15 mouse cellular contexts compared by ENCODE assay signal in genomic region chr1:106527537-106527936, GRCm38 (mm10).
DNase-seq lines count a peak whose midpoint lies in the region; ATAC-seq lines count a peak whose summit lies in the region.
"Had no signal": no experiment of that assay in that cellular context is flagged by ENCODE, and none has a peak within 500 bp of the region (broad histone marks: within the 10 kb centered on the region; RNA-seq: fewer than 3 reads in every experiment).

No protein-coding gene starts in this region.

- H3K4me1 ChIP-seq in hindbrain, embryonic 15.5 days (replicated peaks): no peaks in the 10 kb centered on the region
- H3K4me1 ChIP-seq in hindbrain, embryonic 11.5 days (replicated peaks; ENCODE audit: control insufficient read depth, insufficient read depth, low read length): no peaks in the 10 kb centered on the region
- H3K4me1 ChIP-seq in intestine, embryonic 16.5 days (ENCODE audit: control insufficient read depth, insufficient read depth, low read length): peaks cover 6% of the 10 kb centered on the region; the same call in 1 of the 2 replicates
- no peaks in the 10 kb centered on the region for H3K4me1 ChIP-seq in intestine, embryonic 15.5 days (replicated peaks)
- H3K4me1 ChIP-seq in embryonic facial prominence, embryonic 10.5 days: no peaks in the 10 kb centered on the region
- H3K4me1 ChIP-seq: forebrain, embryonic 12.5 days had no signal

- H3K27ac ChIP-seq in hindbrain, embryonic 15.5 days (replicated peaks): 0 out of 2 replicates have a peak overlapping the region, but pooled peaks have one; percentile 31
- no peak overlapping the region for H3K27ac ChIP-seq in hindbrain, embryonic 11.5 days (ENCODE audit: low read depth, low read length)
- no peak overlapping the region for H3K27ac ChIP-seq in intestine, embryonic 16.5 days (ENCODE audit: low read length)
- no peak overlapping the region for H3K27ac ChIP-seq in intestine, embryonic 15.5 days
- H3K27ac ChIP-seq in embryonic facial prominence, embryonic 10.5 days (replicated peaks): no peak overlapping the region
- H3K27ac ChIP-seq: embryonic facial prominence, embryonic 12.5 days; forebrain, embryonic 10.5 days; forebrain, embryonic 12.5 days had no signal

- H3K4me2 ChIP-seq in hindbrain, embryonic 15.5 days: no peak overlapping the region
- H3K4me2 ChIP-seq in hindbrain, embryonic 11.5 days (replicated peaks; ENCODE audit: low read depth, low read length): no peak overlapping the region
- H3K4me2 ChIP-seq in intestine, embryonic 16.5 days (ENCODE audit: low read depth, low read length): no peak overlapping the region
- H3K4me2 ChIP-seq in intestine, embryonic 15.5 days (replicated peaks): no peak overlapping the region
- H3K4me2 ChIP-seq: embryonic facial prominence, embryonic 12.5 days; forebrain, embryonic 12.5 days had no signal

- no peaks in the 10 kb centered on the region for H3K27me3 ChIP-seq in hindbrain, embryonic 15.5 days
- H3K27me3 ChIP-seq in hindbrain, embryonic 11.5 days (ENCODE audit: control insufficient read depth, insufficient read depth, low read length): no peaks in the 10 kb centered on the region
- H3K27me3 ChIP-seq in intestine, embryonic 16.5 days (replicated peaks; ENCODE audit: control insufficient read depth, insufficient read depth, low read length): no peaks in the 10 kb centered on the region
- H3K27me3 ChIP-seq in intestine, embryonic 15.5 days (replicated peaks): no peaks in the 10 kb centered on the region
- no peaks in the 10 kb centered on the region for H3K27me3 ChIP-seq in embryonic facial prominence, embryonic 10.5 days (replicated peaks; ENCODE audit: low read depth, poor library complexity, severe bottlenecking)
- H3K27me3 ChIP-seq: embryonic facial prominence, embryonic 12.5 days; forebrain, embryonic 12.5 days had no signal

- H3K9ac ChIP-seq in hindbrain, embryonic 15.5 days: no peak overlapping the region
- H3K9ac ChIP-seq in hindbrain, embryonic 11.5 days (ENCODE audit: low read depth, low read length): no peak overlapping the region
- H3K9ac ChIP-seq in intestine, embryonic 16.5 days (ENCODE audit: low read depth, low read length): no peak overlapping the region
- no peak overlapping the region for H3K9ac ChIP-seq in intestine, embryonic 15.5 days
- H3K9ac ChIP-seq: embryonic facial prominence, embryonic 12.5 days; forebrain, embryonic 12.5 days had no signal

- WGBS in hindbrain, embryonic 15.5 days: 37% methylated on average over 1 of the region's 1 CpGs
- WGBS in hindbrain, embryonic 11.5 days: 91% methylated on average over 1 of the region's 1 CpGs
- 76% methylated on average over 1 of the region's 1 CpGs for whole genome bisulfite sequencing in intestine, embryonic 16.5 days
- WGBS in intestine, embryonic 15.5 days: 79% methylated on average over 1 of the region's 1 CpGs
- WGBS in embryonic facial prominence, embryonic 10.5 days: 84% methylated on average over 1 of the region's 1 CpGs

- H3K9me3 ChIP-seq in hindbrain, embryonic 15.5 days: no peaks in the 10 kb centered on the region
- H3K9me3 ChIP-seq in hindbrain, embryonic 11.5 days (ENCODE audit: control insufficient read depth, low read length): no peaks in the 10 kb centered on the region
- no peaks in the 10 kb centered on the region for H3K9me3 ChIP-seq in intestine, embryonic 16.5 days (ENCODE audit: control insufficient read depth, low read length)
- H3K9me3 ChIP-seq in intestine, embryonic 15.5 days: no peaks in the 10 kb centered on the region
- H3K9me3 ChIP-seq in embryonic facial prominence, embryonic 10.5 days: no peaks in the 10 kb centered on the region
- H3K9me3 ChIP-seq: embryonic facial prominence, embryonic 12.5 days; forebrain, embryonic 10.5 days; forebrain, embryonic 12.5 days had no signal

- no peaks in the 10 kb centered on the region for H3K36me3 ChIP-seq in hindbrain, embryonic 15.5 days
- no peaks in the 10 kb centered on the region for H3K36me3 ChIP-seq in hindbrain, embryonic 11.5 days (ENCODE audit: control insufficient read depth, insufficient read depth, low read length)
- no peaks in the 10 kb centered on the region for H3K36me3 ChIP-seq in intestine, embryonic 16.5 days (ENCODE audit: control insufficient read depth, insufficient read depth, low read length)
- H3K36me3 ChIP-seq in intestine, embryonic 15.5 days: no peaks in the 10 kb centered on the region
- no peaks in the 10 kb centered on the region for H3K36me3 ChIP-seq in embryonic facial prominence, embryonic 10.5 days (replicated peaks)
- H3K36me3 ChIP-seq: embryonic facial prominence, embryonic 12.5 days; forebrain, embryonic 10.5 days; forebrain, embryonic 12.5 days had no signal

- DNase-seq in hindbrain, embryonic 11.5 days (ENCODE audit: low spot score): no peak
- peak; percentile 74 for DNase-seq in fat pad, adult 2 months (ENCODE audit: extremely low read depth, low read depth, low spot score)
- DNase-seq in gonadal fat pad, adult 2 months (ENCODE audit: low read depth): peak; percentile 84
- DNase-seq in embryonic facial prominence, embryonic 10.5 days (ENCODE audit: low spot score): no peak
- DNase-seq: cerebellum, adult 8-10 months; cerebellum, adult 9-11 months; embryo, embryonic 11 days had no signal

- no peak overlapping the region for H3K4me3 ChIP-seq in hindbrain, embryonic 15.5 days
- no peak overlapping the region for H3K4me3 ChIP-seq in hindbrain, embryonic 11.5 days (ENCODE audit: low read depth, low read length)
- no peak overlapping the region for H3K4me3 ChIP-seq in intestine, embryonic 16.5 days (ENCODE audit: low read length)
- H3K4me3 ChIP-seq in intestine, embryonic 15.5 days (replicated peaks): no peak overlapping the region
- H3K4me3 ChIP-seq in embryonic facial prominence, embryonic 10.5 days: no peak overlapping the region
- H3K4me3 ChIP-seq: embryonic facial prominence, embryonic 12.5 days; forebrain, embryonic 10.5 days; forebrain, embryonic 12.5 days had no signal

- ATAC-seq in hindbrain, embryonic 15.5 days (ENCODE audit: low FRiP score, low read depth): no peak
- ATAC-seq in hindbrain, embryonic 11.5 days (ENCODE audit: low FRiP score): no peak
- ATAC-seq in intestine, embryonic 16.5 days: peak; percentile 54; the same call in 1 of the 2 replicates
- no peak for ATAC-seq in intestine, embryonic 15.5 days
- ATAC-seq: forebrain, embryonic 14.5 days; forebrain, embryonic 16.5 days had no signal

Comparison
In these comparisons a context has a peak if more than half of its experiments do, and no peak if none do; other contexts are left out.
1. DNase-seq: peak in fat pad, adult 2 months (single experiment) and gonadal fat pad, adult 2 months (single experiment); none in hindbrain, embryonic 11.5 days (single experiment) and embryonic facial prominence, embryonic 10.5 days (single experiment).